Mouse (Mus musculus): ENCODE data around the gene B3galt6. TPM values are rescaled to one million over a fixed set of nuclear protein-coding genes. Genes with fewer than 3 reads are reported as not detected.
A peak's percentile ranks its signal among the peaks of the same experiment; 100 is the strongest.

Gene B3galt6
- total RNA-seq (2021) (1 to 10 TPM; 5.1 to 8.5 TPM), polyA plus RNA-seq (2012; rRNA removed) (14.7 and 18.3 TPM in 2 replicates)
- long read RNA-seq, transcript B3galt6-201 (1 exons, 3,184 nt), result major isoform, 43 of 43 reads
- long read RNA-seq, partial matches to known transcripts, result 0 of 43 reads
- long read RNA-seq, other reads (novel, unspliced or antisense), result 0 of 43 reads

DNA sequence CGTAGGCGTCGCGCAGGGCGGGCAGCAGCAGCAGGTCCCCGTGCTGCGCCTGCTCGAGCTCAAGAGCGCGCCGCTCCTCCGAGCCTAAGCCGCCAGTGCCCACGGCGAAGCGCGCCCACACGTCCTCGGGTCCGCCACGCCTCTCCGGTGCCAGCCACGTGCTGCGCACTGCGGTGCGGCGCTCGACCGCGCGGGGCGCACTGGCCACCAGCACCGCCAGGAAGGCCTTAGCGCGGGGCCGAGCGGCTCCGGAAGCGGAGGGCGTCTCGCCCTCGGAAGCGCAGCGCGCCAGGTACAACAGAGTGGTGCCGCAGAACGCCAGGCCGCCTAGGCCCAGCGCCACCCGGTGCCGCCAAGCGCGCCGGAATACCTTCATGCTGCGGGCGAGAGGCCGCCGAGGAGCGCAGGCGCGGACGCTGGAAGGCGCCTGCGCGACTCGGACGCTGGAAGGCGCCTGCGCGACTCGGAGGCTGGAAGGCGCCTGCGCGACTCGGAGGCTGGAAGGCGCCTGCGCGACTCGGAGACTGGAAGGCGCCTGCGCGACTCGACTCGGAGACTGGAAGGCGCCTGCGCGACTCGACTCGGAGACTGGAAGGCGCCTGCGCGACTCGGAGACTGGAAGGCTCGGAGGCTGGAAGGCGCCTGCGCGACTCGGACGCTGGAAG lies at the start of gene B3galt6, which contains the start of gene Sdf4:
B3galt6 (minus strand) TSS at position 409 of the 665 bp plus-strand sequence.
Sdf4 (plus strand) TSS at position 632 of the 665 bp plus-strand sequence.
- peak; percentile 91 for DNase-seq

DNA sequence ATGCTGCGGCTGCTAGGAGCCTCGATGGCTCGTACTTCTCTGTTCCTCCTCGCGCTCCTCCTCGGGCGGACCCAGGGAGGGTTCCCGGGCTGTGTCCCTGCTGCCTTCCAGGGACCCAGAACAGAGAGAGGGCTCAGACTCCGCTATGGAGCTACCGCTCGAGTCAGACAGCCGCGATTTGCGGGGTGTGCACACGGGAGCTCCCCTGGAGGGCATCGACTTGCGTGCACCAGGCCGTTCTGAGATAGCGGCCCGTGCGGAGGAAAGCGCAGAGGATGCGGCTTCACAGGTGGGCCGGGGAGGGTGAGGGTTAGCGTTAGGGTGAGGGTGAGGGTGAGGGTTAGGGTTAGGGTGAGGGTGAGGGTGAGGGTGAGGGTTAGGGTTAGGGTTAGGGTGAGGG lies 42.5 kb upstream of the B3galt6 start:
- DNase-seq, result no peak

DNA sequence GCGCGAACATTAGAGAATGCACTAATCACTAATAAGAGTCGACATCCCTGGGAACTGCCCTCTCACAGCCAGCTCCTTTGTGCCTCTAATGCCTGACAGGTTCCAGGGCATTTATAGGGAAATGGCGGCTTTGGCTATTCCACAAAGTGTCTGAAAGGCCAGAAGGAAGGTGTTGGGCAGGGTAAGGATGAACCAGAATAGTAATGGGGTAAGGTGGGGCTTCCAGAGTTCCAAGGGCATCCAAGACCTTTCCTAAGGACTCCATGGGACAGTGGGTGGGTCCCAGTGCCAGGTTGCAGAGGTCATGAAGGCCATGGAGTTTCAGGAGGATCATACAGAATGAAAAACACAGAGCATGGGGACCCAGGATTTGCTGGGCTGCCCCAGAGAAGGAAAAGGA lies 41.9 kb upstream of the B3galt6 start:
- no peak for DNase-seq

DNA sequence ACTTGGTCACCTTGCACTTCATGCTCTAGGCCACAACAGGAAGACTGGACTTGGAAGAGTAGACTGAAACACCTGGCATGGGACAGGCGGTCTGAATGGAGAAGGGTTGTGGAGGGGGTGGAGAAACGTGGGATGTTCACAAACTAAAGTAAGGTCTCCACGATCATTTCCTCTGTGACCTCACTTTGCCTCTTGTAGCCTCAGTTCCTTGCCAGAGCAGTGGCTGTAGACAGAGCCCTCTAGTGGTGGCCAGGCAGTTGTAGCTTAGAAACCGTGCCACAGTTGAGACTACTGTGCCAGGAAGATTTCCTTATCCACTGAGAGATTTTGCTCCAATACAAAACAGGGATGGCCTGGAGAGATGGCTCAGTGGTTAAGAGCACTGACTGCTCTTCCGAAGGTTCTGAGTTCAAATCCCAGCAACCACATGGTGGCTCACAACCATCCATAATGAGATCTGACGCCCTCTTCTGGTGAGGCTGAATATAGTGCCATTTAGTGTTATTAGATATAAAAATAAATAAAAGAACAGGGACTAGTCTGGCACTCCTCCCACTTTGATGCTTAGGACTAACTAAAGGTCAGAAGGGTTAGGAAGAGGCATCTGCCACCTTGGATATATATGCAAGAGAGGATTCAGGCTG lies 41.1 kb upstream of the B3galt6 start:
- peak; percentile 43 for DNase-seq

DNA sequence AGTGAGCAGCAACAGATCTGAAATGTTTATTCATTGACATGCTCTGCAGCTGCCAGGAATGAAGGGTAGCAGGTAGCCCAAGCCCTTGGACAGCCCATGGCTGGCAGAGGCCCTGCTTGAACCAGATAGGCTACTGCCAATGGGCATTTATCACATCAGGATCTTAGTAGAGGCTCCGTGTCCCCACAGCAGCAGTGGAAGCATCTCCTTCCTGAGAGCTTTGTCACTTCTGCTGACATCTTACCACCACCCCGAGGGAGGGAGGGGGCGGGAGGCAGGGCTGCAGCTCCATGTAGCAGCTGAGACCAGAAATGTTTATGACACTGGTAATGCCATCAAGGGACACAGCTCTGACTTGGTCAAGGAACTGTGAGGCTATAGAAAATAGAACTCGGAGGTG lies 40.4 kb upstream of the B3galt6 start:
- no peak for DNase-seq

DNA sequence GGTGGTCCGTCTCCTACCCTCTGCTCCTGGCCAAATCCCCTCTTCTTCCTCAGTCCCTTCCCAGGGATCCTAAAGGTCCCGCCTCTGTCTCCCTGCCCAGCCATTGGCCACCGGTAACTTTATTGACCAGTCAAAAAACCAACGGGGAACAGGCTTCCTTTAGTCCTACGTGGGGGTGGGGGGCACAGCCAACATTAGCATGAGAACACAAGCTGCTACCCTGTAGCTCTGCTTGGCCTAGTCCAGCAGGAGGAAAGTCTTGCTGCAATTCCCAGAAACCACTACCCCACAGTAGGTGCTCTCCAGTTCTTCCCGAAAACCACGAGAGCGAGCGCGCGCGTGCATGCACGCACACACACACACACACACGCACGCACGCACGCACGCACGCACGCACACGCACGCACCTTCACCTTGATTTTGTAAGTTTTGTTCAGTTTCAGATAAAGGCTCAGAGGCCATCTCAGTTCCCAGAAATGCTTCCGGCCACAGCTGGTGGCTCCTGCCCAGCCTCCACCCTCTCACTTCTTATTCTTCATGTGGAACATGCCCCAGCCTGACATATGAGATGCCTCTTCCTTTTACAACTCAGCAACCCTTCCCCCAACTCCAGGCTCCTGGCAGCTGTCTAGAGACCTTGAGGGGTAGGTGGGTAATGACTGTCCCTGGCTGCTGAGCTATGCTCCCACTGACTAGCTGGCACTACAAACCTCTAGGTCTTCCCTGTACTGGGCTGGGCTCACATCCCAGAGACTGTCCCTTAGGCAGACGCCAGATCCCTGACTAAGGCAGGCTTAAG lies 39.3 kb upstream of the B3galt6 start:
- DNase-seq, result peak; percentile 92

- no peak for DNase-seq
Observed at GRCm38 (mm10) chr4:156031255-156031592, 38.8 kb upstream of the B3galt6 start.

DNA sequence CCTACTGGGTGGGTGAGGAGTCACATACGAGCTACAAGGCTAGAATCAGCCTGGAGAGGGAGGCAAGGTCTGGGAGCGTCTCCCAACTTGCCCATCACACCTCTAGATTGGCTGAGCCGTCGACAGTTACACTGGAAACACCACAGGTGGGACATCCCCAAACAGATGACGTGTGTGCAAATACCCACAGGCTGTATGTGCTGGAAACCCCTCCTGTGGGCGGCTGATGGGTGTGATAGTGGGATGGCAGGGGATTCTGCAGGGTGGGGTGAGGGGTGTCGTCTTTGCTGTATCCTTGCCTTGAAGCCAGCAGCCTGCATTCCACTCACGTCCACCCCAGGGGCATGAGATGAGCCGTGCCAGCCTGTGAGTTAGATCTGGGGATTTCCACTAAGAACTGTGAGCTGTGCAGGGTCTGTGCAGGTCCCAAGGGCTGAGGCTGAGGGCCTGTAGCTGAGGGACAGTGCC lies 38.2 kb upstream of the B3galt6 start:
- DNase-seq, result no peak

GRCm38 (mm10) chr4:156028580-156028979 lies 36.1 kb upstream of the B3galt6 start:
- DNase-seq, result no peak

DNA sequence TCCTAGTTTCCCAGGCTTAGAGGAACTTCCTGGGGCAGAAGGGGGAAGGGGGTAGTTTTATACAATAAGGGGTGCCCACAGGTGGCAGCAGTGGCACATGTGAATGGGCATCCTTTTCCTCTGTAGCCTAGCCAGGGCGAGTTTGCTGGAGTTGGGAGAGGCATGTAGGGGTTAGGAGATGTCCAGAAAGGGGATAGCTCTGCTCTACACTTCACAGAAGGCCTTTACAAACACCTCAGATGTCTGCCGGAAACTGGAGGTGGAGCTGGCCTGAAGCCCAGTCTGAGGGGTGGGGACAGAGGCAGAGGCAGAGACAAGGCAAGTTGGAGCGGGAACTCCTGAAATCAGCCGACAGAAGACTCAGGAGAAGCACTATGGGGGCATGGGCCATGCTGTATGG lies 33.6 kb upstream of the B3galt6 start, which contains the start of gene Tnfrsf18:
Tnfrsf18 (plus strand) TSS at position 152 of the 400 bp plus-strand sequence.
- no peak for DNase-seq

DNA sequence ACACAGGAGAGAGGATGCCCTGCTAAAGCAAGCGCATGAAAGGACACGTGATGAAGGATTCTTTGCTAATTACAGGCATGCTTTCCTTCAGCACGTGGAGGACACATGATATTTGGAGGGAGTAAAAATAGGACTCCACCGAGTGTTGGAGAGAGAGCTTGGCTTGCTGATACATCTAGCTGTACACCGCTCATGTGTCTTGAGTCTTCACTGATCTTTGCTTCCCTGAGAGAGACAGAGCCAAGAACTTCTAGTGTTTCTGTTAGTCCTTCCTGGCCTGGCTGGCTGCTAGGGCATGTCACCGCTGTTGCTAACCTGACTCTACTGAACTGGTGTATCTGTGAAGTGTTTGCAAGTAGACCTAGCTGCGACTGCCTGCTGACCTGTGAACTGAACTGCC lies 31.7 kb upstream of the B3galt6 start:
- DNase-seq, result no peak

DNA sequence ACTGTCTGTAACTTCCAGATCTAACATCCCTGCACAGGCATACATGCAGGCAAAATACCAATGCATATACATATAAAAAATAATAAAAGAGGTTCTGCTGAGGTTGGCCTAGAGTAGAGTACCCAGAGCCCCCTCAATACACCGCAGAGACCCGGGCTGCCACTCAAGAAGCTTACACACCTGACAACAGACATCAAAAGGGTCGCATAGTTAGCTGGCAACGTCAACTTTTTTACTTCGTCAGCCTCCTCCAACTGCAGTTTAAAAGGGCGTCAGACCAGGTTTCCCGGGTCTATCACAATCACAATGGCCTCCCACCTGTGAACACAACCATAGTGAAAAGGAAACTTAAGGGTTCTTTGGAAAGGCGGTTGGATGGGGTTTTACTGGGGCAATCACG lies 31.1 kb upstream of the B3galt6 start:
- DNase-seq, result no peak

DNA sequence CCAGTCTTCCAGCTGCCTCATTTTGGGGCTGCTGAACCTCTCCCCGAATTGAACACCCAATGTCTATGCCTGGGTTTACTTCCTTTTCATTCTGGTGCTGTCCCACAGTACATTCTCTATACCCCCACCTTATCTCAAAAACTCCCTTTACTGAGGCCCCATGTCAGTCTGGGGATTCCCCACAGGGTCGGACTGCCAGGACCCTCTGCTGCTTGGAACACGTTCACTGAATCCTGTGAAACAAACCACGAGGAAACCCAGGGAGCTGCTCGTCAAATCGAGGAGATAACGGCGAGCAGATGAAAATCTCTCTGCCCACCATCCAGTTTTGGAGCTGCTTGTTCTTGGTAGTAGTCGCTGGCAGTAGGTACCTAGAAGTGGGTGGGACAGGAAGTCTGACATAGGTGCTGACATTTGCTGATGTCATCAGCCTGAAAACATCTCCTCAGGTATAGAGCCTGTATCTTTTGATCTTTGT lies 29.5 kb upstream of the B3galt6 start:
- DNase-seq, result no peak

- DNase-seq, result no peak
Observed at GRCm38 (mm10) chr4:156021381-156021780, 28.9 kb upstream of the B3galt6 start.

DNA sequence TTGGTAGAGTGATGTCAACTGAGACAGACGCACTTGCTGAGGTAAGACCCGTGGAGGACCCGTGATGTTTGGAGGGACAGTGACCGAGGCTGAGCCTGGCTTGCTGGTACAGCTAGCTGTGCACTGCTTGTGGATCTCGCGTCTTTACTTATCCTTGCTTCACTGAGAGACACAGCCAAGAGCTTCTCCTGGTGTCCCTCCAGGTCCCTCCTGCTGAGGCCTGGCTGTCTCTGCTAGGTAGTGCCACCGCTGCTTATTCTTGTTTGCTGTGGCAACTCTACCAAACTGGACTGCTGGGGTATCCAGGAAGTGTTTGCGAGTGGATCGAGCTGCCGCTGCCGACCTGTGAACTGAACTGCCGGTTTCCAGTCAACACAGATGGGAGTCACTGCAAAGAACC lies 27.3 kb upstream of the B3galt6 start:
- no peak for DNase-seq

DNA sequence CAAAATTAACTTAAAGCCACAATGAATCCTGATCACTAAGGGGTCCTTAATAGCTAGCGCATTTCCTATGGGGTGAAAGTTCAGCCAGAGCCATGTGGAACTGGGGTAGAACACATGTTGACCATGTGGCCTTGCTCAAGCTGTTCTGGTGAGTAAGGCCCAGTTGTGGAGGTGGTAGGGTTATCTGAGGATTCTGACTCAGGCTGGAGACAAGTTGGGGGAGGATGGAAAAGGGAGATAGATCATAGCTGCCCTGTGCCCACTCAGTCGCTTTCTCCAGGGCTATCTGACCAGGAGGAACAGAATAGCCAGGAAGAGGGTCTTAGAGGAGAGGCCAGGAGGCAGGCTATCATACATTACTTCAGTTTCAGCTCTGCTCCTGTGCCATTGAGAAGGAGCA lies 22.0 kb upstream of the B3galt6 start:
- DNase-seq, result peak; percentile 68

DNA sequence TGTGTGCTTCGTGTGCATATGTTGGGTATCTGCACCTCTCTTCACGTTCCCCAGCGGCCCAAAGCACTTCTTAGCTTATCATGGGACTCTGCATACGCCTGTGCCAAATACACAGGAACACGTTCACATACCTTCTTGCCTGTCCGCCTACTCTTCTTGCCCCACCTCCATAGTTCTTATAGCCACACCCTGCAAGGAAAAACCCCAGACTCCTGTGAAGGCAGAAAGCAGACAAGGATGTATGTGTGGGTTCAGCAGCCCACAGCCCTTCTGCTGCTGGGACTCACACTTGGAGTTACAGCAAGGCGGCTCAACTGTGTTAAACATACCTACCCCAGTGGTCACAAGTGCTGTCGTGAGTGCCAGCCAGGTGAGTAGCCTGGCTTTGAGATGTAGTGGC lies 21.2 kb upstream of the B3galt6 start, which contains the start of gene Tnfrsf4:
Tnfrsf4 (plus strand) TSS at position 207 of the 400 bp plus-strand sequence.
- no peak for DNase-seq

DNA sequence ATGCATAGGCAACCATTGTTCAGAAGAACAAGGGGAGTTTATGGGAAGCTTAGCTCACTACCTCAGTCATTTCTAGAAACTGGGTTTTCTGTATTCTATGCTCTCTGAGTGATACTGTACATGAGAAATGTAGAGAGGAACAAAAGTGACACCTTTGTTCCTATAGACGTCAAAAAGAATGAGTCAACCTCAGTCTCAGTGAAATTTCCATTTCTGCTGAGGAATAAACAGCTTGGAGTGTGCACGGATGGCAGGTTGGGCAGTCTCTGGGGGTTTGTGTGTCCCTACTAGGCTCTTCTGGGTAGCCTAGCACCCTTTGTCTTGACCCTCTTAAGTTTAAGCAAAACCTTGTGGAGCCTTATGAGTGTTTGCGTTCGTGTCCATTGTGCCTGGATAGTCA lies 15.9 kb upstream of the B3galt6 start:
- DNase-seq, result no peak

- DNase-seq, result no peak
Observed at GRCm38 (mm10) chr4:156004109-156004508, 11.7 kb upstream of the B3galt6 start.

- no peak for DNase-seq
Observed at GRCm38 (mm10) chr4:155993606-155994005, 1.2 kb upstream of the B3galt6 start.

- DNase-seq, result peak; percentile 96
Observed at GRCm38 (mm10) chr4:155992906-155993547, 578 bp upstream of the B3galt6 start.

DNA sequence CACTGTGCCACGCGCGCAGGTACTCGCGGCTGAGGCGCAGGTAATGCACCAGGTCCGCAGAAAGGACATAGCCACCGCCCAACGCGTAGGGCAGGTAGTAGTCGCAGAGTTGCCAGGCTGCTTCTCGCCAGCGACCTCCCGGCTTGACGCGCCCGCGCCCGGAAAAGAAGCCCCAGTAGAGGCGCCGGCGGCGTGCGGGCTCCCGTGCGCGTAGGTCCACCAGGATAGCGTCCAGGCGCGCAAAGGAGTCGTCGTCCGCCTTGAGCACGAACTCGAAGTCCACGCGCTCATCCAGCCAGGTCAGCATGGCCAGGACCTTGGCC lies 580 bp downstream of the B3galt6 start:
- no peak for DNase-seq

All from adrenal gland, adult 2 months (tissue).